Mouse (Mus musculus) heart, postnatal 25 days (tissue): ENCODE measurements around the gene Ifna4. TPM values are rescaled to one million over a fixed set of nuclear protein-coding genes. Genes with fewer than 3 reads are reported as not detected.

Experiments
- DNase-seq: peaks from one replicate; pipeline ENCODE4 v3.0.0; 2022; ENCODE audit warnings: low spot score
- intact Hi-C: fragments of 180-260 bp; cut with DNase I; formaldehyde crosslinking; loops from one replicate; pipeline ENCODE4 v1.15.1; 2025
- total RNA-seq, 2 experiments: library from RNA; stranded (reverse); gene quantifications; 2 replicates each; pipeline ENCODE4 v1.2.3; 2021

Gene Ifna4
- total RNA-seq, 2 experiments from 2014 or later = not detected

GRCm38 (mm10) chr4:88863309-88863708, 21.6 kb downstream of the Ifna4 start:
- no peak for DNase-seq
- intact Hi-C loops = no loop called here

DNA sequence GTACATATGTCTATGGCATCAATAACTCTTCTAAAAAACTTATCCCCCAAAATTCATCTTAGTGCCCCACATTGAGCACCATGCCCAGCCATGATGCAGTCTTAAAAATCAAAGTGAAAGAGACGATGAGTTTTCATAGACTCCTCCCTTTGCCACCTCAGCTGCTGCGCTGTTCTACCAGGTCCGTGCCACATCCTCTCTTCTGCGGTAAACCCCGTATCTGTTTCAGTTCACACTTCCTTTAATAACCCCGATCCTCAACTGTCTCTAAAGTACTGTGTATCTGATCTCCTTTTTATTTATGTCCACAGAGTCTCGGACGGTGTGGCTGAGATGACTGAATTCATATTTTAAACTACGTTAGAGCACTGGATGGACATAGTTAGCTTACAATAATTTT, 22.9 kb downstream of the Ifna4 start:
- intact Hi-C loops = no loop called here
- DNase-seq = no peak

GRCm38 (mm10) chr4:88865011-88865569, 23.4 kb downstream of the Ifna4 start:
- intact Hi-C loops = no loop called here

GRCm38 (mm10) chr4:88867366-88867925, 25.8 kb downstream of the Ifna4 start:
- peak; percentile 35 for DNase-seq
- intact Hi-C loops = no loop called here

More at GRCm38 (mm10) chr4:88865011-88865569, 23.4 kb downstream of the Ifna4 start:
- no peak for DNase-seq

DNA sequence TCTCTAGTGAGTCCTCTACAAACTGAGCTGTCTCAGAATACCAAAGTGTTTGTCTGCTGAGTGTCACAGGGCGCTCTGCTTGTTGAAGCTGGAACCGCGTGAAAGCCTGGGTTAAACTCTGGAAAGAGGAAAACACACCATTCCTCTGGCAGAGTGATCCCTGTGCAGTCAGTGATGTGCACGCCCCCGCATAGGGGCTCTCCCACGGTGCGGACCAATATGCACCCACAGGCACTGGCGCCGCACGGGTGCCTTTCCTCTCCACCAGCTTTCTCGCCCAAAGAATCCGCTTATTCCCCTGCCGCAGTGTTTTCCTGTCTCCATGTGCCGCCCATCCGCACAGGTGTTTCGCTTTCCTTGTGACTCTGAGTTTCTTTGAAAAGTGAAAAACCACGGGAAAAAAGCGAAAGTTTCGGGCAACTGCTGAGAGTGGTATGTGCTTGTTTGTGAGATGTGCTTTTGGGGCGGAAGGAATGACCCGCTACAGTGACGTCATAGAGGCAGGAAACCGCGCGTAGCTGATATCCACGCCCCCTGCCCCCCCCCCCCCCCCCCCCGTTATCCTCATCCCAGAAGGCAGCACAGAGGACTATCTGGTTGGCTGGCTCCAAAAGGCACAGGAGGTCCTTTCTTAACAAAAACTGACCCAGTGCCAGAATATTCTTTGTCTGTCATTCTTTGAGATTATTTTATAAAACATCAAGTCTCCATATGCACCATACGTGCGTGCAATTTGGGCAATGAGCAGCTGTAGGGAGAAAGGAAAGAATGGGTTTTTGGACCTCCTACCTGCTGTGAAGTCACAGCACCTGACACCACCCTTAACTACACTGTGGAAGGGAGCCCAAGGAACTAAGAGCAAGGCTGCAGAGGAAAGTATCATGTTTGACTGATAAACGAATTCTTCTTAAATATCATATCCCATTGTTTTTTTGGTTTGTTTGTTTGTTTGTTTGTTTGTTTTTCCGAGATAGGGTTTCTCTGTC, 26.6 kb downstream of the Ifna4 start:
- DNase-seq = no peak

DNA sequence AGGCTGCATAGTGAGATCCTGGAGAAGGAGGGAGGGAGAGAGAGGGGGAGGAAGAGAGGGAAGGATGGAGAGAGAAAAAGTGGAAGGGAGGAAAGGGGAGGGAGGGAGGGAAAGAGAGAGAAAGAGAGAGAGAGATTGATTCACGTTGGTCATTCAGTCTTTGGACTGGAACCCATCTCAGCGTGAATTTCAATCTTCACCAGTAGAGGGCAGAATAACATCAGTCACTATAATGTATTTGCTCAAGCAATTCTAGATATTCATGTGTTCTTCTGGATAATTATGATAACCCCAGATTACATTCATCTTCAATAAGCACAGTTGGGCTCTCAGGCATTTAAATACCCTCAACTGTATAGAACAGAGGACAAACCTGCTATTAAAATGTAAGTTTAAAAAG, 31.0 kb downstream of the Ifna4 start:
- intact Hi-C loops = loop anchor here (1.0 to 10.0 kb wide), 3 partner anchors 64 to 652 kb away; no protein-coding TSS in a partner anchor
- DNase-seq = no peak

More for the DNA sequence above, 26.6 kb downstream of the Ifna4 start:
- intact Hi-C loops = no loop called here

- intact Hi-C loops = loop anchor here (10.0 kb wide), 1 partner anchor 649 kb away; no protein-coding TSS in a partner anchor
- DNase-seq = no peak
Observed at GRCm38 (mm10) chr4:88875435-88876095, 33.9 kb downstream of the Ifna4 start.

GRCm38 (mm10) chr4:88876520-88876919, 34.9 kb downstream of the Ifna4 start:
- intact Hi-C loops = loop anchor here (10.0 kb wide), 1 partner anchor 648 kb away; no protein-coding TSS in a partner anchor

GRCm38 (mm10) chr4:88878246-88878645, 36.6 kb downstream of the Ifna4 start:
- DNase-seq = no peak
- intact Hi-C loops = loop anchor here (10.0 kb wide), 1 partner anchor 647 kb away; no protein-coding TSS in a partner anchor

More at GRCm38 (mm10) chr4:88876520-88876919, 34.9 kb downstream of the Ifna4 start:
- no peak for DNase-seq

- intact Hi-C loops = loop anchor here (10.0 kb wide), 1 partner anchor 646 kb away; no protein-coding TSS in a partner anchor
- no peak for DNase-seq
Observed at GRCm38 (mm10) chr4:88878772-88879171, 37.1 kb downstream of the Ifna4 start.

DNA sequence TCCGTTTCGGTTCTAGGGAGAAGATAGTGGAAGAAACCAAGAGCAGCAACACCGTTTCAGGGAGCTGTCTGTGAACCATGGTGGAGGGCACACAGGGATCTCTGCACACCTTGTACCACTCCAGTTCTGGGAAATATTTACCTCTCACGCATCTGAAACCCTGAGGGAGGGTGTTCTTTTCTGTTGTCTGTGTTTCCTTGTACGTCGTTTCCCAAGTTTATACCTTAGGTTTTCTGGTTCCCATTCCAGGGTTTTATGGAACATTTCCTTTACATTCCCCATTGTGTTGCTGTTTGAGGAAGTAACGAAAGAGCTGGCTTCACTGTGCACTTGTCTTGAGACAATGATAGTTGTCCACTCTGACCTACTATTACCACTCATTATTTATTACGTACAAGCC, 38.4 kb downstream of the Ifna4 start, which contains the start of gene Ifne:
TSS of gene Ifne (minus strand) at position 101 of the 400 bp plus-strand sequence.
- DNase-seq = no peak
- intact Hi-C loops = no loop called here

GRCm38 (mm10) chr4:88888236-88888635, 46.6 kb downstream of the Ifna4 start:
- intact Hi-C loops = no loop called here
- DNase-seq = no peak

Other genes with a start within 250 kb of the Ifna4 start
- gene Ifna9, start 249.5 kb upstream of the Ifna4 start, total RNA-seq = not detected
- not detected for gene Ifna12, start 238.5 kb upstream of the Ifna4 start, total RNA-seq
- gene C87499, start 207.4 kb upstream of the Ifna4 start, total RNA-seq = not detected
- gene Ifna13, start 197.4 kb upstream of the Ifna4 start, total RNA-seq = not detected
- not detected for gene Ifna16, start 164.9 kb upstream of the Ifna4 start, total RNA-seq
- not detected for gene Ifna2, start 157.9 kb upstream of the Ifna4 start, total RNA-seq
- not detected for gene Ifnab, start 150.5 kb upstream of the Ifna4 start, total RNA-seq
- gene Gm26566, start 120.1 kb upstream of the Ifna4 start, total RNA-seq = under 1 TPM; 0.50 to 0.57 TPM
- 10 to 100 TPM; 67.0 to 74.9 TPM for gene Klhl9, start 119.4 kb upstream of the Ifna4 start, total RNA-seq
- not detected for gene Gm13271, start 87.0 kb upstream of the Ifna4 start, total RNA-seq
- not detected for gene Gm13283, start 81.7 kb upstream of the Ifna4 start, total RNA-seq
- not detected for gene Gm13290, start 68.0 kb upstream of the Ifna4 start, total RNA-seq
- not detected for gene Gm13289, start 64.9 kb upstream of the Ifna4 start, total RNA-seq
- gene Gm13272, start 62.0 kb upstream of the Ifna4 start, total RNA-seq = not detected
- under 1 TPM in 1 of 2 experiments, not detected in 1; 0.18 TPM for gene Ifnz, start 59.7 kb upstream of the Ifna4 start, total RNA-seq
- gene Gm13276, start 56.2 kb upstream of the Ifna4 start, total RNA-seq = not detected
- not detected for gene Gm13277, start 53.2 kb upstream of the Ifna4 start, total RNA-seq
- gene Gm13278, start 50.3 kb upstream of the Ifna4 start, total RNA-seq = not detected
- not detected for gene Gm13275, start 47.4 kb upstream of the Ifna4 start, total RNA-seq
- gene Gm13279, start 44.5 kb upstream of the Ifna4 start, total RNA-seq = not detected
- gene Gm13285, start 42.2 kb upstream of the Ifna4 start, total RNA-seq = under 1 TPM in 1 of 2 experiments, not detected in 1; 0.22 TPM
- not detected for gene Gm13287, start 38.6 kb upstream of the Ifna4 start, total RNA-seq
- not detected for gene Gm13288, start 36.3 kb upstream of the Ifna4 start, total RNA-seq
- not detected for gene Ifna7, start 25.6 kb upstream of the Ifna4 start, total RNA-seq
- gene Ifna11, start 21.9 kb upstream of the Ifna4 start, total RNA-seq = not detected
- gene Ifna6, start 14.4 kb upstream of the Ifna4 start, total RNA-seq = not detected
- gene Ifna5, start 6.3 kb upstream of the Ifna4 start, total RNA-seq = not detected
- gene Ifna1, start 8.2 kb downstream of the Ifna4 start, total RNA-seq = not detected
- gene Ifne, start 38.3 kb downstream of the Ifna4 start, total RNA-seq = not detected